Mouse (Mus musculus) frontal cortex, postnatal 36 days (tissue): ENCODE results near the gene Eif4a1.

ENCODE experiments used
- DNase-seq, 2 experiments: peaks; one replicate each; pipeline ENCODE4 v3.0.0; 2022; ENCODE audit warnings: low spot score in 2 of 2

The Eif4a1 gene

DNA sequence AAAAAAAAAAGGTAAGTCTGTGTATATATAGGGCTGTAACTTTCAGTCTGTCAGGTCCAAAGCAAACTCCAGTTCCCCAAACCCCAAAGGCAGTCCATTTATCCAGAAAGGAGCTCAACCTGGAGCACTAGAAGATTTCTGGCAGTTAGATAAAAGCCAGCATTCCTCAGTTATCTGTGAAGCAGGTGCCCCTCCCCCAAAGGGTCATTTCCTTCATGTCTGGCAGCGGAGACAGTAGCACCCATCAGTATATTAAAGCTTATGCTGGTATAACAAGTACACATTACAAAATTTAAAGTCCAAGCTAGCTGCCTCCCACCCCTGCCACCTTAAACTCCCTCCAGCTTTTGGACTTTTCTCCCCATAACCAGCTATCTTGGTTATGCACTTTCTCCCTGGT, 27.4 kb upstream of the Eif4a1 start:
- DNase-seq = no peak

DNA sequence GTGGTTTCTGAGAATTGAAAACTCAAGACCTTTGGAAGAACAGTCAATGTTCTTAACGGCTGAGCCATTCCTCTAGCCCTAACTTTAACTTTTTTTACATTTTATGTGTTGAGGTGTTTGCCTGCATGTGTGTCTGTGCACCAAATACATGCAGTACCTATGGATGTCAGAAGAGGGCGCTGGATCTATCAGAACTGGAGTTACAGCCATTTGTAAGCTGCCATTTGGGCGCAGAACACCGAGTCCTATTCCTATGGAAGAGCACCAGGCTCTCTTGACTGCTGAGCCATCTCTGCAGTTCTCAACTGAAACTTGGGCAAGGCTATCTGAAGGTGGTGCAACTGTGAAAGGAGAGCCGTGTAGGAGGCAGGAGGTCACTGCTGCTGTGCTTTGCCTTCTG, 26.4 kb upstream of the Eif4a1 start:
- DNase-seq = no peak

DNA sequence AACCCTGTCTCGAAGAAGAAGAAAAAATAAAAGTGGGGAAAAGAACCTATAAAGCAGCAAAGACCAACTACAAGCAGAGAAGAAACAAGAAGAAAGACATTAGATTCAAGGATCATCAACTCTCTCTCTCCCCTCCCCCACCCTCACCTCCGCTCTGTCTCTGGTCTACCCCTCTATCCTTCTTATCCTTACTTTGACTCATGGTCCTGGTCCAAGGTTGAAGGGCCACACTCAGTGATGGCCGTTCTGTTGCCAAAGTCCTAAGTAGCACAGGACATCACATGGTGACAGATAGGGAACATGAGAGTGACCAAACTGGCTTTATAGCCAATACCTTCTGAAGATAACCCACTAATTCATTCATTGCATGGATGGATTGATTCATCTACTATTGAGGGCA, 25.2 kb upstream of the Eif4a1 start:
- no peak for DNase-seq

DNA sequence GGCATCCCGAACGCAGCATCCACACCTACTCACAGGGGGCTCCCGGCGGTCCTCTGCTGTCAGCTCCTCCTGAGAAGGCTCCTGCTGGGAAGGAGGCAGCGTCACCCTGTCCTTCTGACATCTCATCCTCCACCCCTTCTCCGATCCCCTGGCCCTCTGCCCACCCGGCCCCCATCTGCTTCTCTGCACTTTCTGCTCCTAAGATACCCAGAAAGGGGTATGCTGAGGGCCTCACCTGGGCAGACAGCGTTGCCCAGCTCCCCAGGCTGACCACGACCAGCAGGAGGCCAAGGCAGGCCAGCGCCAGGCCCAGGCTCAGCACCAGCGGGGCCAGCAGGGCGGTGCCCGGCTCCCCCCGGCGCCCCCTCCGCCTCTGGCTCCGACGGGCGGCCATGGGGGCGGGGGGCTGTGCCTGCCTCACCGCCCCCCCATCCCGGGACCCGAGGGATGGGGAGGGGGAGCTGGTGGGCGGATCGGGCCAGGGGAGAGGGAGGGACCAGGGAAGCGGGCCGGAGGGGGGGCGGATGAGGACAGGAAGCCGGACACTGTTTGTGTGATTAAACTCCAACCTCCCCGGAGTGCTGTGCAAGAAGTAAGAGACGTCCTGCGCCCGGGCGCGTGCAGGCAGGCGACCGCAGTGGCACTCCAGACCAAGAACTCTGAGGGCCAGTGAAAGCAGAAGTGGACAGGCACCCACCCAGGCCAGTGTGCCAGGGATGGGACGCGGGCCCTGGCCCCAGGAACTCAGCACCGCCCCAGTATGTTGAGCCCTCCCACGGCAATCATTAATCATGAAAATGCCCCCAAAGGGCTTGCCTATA, 23.3 kb upstream of the Eif4a1 start, which contains the start of the genes Tnfsf12 and Tnfsfm13:
Tnfsf12 (minus strand) TSS at position 489 of the 821 bp plus-strand sequence.
Tnfsfm13 (minus strand) TSS at position 738 of the 821 bp plus-strand sequence.
- peak in 1 of 2 experiments; percentile 51 for DNase-seq

DNA sequence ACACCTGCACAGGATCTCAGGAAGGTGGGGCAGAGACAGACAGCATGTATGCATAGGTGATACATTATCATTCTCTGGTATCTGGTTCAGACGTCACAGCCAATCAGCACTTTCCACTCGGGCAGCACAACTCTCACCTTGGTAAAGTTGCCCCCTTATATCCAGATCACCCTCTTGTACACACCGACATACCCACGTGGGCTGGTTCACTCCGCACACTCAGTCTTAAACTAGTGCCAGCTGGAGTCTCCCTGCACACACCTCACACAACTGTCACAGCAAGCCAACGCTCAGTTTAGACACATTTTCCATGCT, 22.8 kb upstream of the Eif4a1 start:
- peak in 1 of 2 experiments; percentile 60 for DNase-seq

DNA sequence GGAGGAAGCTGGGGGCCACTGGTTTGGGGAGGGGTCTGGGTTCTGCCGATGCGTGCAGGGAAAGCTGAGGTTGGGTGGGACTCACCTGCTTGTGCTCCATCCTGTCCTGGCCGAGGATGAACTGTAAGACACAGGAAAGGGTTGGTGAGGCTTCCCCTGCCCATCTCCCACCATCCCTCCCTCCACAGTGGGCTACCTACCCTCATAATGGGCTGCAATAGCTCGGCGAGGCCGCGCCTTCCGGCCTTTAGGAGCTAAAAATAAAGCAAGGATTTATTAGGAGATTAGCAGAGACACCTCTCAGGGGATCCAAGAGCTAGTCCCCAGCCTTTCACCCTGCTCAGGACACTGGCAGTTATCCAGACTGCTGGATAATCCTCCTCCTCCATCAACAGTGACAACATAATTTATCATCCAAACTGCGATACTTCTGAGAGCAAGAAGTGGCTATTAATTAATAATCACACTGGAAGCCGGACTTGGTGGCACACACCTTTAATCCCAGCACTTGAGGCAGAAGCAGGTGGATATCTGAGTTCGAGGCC, 21.3 kb upstream of the Eif4a1 start:
- no peak for DNase-seq

DNA sequence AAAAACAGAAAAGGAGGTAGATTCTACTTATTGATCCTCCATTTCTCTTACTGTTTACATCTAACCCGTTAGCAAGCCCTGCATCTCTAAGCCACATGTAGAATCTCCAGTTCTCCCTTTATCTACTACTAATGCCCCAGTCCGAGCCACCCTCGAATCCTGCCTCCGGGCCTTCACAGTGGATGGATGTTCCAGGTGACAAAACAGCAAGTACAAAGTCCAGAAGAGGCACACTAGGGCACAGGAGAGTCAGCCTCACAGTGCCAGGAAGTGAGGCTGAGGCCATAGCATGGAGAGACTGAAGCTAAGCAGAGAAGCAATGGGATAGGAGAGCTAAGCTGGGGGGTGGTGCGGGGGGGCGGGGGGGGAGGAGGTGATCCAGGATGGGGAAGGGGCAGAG, 20.6 kb upstream of the Eif4a1 start:
- no peak for DNase-seq

DNA sequence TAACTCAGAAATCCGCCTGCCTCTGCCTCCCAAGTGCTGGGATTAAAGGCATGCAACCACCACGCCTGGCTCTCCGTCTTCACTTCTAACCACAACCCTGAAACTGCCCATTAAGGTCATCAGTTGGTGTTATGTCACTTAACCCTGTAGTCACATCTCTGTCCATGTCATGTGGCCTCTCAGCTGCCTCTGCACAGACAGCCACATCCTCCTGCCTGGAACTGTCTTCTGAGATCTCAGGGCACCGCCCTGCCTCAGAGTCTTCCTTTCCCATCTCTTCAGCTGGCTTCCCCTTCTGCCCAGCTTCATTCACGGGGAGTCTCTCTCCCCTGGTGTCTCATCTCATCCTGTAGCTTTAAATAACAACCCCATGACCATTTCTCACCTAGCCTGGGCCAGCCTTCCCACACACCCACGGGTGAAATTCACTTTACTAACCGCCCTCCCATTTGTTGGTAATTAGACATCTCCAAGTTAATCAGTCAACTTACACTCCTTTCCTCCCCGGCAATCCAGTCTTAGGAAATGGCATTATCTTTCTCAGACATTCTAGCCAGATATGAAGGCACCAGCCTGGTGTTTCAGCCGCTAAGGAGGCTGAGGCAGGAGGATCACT, 20.1 kb upstream of the Eif4a1 start:
- no peak for DNase-seq

DNA sequence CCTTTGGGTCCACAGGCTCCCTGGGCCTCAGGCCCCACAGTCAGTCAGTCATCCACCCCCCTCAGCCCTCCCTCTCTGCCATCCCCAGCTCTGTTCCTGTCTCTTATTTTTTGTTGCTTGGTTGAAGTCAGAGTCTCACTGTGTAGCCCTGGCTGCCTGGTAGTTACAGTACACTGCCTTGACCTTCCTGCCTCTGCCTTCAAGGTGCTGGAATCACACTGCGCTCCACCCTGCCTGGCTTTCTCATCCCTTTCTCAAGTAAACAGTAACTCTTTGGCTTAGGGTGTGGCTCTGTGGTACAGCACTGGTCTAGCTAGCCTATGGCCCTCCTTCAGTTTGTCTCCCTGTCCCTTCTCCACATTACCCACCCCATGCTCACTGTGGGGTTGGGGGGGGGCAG, 17.7 kb upstream of the Eif4a1 start:
- no peak for DNase-seq

DNA sequence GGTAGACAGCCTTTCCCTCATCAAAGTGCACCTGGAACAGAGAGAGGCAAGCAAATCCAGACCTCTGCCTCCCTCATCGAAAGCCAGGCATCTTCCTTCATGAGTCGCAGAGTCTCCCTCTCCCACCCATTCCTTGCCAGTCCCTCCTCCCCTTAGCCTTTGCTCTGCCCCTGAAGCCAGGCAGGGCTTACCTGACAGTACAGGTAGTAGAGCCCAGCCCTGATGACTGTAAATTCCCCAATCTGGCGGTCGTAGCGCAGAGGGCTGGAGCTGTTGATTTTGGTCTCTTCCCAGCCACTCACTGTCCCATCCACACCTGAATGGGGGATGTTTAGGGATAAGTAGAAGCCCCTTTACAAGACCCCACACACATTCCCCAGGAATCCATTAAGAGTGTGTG, 14.8 kb upstream of the Eif4a1 start:
- DNase-seq = no peak

DNA sequence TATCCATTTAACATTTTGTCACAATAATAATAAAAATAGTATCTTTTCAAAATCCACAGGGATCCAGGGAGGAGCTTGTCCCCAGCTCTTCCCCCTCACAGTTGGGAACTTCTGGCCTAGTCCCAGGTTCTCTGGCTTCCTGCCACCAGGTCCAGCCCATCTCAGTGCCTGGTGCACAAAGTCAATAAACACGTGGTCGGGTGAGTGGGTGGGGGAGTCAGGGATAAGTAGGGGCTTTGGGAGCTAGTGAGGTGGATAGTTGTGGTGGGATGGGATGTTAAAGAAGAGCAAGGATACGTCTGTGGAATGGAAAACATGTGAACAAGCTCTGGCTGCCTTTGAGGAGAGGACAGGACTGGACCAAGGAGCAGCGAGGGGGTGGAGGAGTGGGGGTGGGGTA, 14.2 kb upstream of the Eif4a1 start:
- DNase-seq = no peak

DNA sequence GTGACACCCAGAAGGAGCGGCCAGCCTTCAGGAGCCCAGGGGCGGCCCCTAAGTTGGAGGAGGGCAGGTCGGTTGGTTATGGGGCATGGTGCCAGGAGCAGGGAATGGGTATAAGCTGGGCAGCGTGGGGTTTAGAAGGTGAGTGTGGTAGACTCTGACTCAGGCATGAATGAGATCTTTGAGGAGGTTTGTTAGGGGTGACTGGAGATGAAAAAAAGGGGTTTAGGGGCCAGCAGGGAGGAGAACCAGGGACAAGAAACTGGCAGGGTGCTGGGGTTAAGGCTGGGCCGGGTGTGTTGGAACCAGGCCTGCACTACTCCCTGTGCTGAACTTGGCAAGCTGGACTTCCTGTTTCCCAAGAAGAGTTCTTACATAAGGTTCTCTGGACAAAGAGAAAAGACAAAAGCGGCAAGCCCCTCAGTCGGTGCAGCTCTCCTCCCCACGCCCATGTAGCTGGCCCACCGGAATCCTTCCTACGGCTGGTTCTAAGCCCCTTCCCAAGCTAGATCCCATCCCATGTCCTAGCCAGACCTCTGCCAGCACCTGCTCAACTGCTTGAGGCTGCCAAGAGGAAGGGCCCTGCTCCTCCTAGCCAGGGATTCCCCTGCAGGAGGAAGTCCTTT, 13.4 kb upstream of the Eif4a1 start, which contains the start of gene Tnfsf13:
Tnfsf13 (minus strand) TSS at position 259 of the 623 bp plus-strand sequence.
- peak in 1 of 2 experiments; percentile 56 for DNase-seq

DNA sequence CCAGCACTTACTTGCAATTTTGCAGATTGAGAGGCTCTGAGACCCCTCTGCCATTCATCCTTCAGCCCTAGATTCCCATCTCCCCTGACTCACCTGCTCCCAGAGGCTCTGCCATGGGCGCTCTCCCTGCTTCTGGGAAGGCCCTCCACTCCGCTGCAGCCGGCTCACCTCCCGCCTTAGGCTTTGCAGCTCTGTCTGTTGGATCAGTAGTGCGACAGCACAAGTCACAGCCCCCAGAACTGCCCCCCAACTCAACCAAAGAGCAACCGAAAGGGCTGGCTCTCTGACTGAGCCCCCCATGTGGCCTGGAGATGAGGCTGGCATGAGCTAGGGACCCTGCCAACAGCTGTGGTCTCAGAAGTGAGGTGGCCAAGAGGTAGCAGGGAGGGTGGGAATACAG, 12.7 kb upstream of the Eif4a1 start:
- no peak for DNase-seq

DNA sequence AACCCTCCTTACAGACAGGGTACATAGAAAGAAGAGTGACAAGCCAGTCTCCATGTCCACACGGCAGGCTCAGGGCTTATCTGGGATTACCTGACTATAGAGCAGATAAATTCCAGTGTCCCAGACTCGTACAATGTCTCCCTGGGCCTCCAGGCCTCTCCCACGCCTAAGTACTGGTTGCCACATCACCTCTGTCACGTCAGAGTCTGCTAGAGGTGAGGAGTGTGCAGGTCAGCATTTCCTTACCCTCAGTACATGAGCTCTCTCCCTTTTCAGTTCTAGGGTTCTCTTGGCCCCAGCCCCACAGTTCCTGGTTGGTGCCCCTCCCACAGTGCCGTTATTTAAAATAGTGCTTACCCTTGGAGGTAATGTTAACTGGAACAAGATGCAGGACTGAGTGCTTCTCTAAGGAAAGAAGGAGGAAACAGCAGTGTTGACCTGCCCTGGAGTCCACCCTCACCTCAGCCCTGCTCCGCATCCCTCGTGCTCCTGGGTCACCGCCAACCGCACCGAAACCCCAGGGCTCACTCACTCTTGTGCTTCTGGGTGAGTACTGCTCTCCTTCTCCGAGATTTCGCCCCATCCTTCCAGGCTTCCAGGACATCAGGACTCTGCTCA, 12.0 kb upstream of the Eif4a1 start:
- DNase-seq = no peak

DNA sequence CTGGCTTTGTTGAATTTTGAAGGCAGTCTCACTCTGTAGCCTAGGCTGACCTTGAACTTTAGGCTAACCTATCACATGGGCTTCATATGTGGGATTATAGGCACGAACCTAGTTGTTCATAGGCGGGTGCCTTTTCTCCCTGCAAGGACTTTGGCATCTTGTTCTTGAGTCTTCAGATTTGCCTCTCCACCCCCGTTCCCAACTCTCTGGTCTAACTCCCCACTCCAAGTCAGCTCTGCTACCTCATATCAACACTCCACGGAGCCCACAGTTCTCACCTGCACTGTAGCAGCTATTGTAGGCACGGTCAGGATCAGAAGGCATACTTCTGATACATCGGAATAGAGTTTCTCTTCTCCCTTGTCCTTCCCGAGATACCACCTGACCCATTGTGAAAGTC, 11.4 kb upstream of the Eif4a1 start:
- no peak for DNase-seq

DNA sequence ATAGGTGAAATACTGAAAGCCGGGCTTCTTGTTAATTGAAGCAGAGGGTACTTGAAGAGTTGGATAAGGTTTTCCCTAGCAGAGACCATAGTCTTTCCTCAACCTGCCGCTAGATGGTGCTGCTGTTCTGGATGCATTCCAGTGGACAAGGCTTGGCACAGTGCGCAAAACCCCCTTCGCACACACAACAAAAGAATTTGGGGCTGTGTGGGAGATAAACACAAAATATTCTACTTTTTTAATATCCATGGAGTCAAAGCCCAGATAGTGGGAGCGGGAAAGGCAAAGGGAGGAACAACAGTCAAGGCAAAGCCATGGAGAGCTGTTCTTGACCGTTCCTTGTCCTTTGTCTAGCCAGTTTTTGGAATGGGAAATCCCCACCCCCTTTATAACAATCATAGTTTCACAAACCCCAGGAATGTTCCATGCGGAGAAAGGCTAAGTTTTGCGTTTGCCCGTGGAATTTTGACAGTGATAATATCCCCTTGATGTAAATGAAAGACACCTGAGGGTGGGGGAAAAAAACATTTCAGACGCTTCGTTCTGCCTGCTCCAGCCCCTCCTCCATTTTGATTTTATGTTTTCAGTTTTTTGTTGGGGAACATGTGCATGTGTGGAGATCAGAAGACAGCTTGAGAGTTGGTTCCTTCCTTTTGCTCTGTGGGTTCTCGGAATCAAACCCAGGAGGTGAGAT, 10.8 kb upstream of the Eif4a1 start:
- DNase-seq = peak; percentile 89 to 92

DNA sequence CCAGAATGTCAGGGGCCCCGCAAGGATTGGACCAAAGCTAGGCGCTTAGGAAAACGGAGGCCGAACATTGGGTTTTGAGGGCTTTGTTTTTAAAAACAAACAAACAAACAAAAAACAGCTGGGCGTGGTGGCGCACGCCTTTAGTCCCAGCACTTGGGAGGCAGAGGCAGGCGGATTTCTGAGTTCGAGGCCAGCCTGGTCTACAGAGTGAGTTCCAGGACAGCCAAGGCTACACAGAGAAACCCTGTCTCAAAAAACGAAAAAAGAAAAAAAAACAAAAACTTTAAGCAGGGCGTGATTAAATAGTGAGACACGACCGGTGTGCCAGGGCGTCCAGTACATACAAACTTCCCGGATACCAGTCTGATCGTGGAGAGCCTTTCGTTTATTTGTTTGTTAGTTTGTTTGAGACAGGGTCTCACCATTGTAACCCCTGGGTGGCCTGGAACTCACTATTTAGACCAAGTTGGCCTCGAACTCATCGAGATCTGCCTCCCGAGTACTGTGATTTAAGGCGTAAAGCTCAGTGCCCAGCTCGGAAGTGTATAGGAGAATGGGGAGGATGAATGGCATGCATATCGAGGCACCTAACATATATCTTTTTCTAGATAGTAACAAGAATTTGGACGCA, 10.1 kb upstream of the Eif4a1 start:
- DNase-seq = no peak

DNA sequence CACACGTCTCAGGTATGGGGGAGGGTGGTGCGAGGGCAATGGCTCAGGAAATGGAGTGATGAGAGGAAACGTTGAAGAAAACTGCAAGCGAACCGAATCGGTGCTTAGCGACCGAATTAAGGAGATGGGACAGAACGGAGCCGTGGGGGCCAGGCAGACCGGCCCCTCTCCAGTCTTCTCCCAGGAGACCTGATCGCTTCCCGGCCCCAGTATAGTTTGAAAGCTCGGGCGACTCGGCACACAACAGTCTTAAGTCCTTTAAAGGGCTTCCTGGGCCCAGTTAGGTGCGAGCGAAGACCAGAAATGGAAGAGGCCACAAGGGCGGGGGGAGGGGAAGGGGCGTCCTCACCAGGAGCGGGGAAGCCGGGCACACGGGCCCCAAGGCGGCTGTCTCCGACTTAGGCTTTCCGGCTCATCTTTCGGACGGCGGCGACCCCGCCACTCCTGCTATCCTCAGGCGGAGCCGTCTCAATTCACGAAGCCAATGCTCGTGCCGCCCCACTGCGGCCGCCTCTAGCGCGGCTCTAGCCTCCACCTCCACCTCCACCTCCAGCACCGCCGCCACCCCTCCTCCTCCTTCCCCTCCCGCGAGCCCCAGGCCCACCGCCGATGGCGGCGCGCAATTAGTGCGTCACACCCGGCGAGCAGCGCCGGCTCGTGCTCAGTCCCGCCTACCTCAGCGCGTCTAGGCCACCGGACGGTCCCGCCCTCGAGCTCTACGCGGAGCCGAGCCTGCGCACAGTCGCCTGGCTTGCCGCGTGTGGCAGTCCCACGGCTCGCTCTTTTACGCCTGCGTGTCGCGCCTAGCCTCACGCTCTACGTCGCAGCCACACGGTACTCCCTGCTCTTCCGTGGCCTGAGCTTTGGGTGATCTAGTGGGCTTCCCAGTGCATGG, 9.3 kb upstream of the Eif4a1 start, which contains the start of gene Senp3:
Senp3 (minus strand) TSS at position 771 of the 895 bp plus-strand sequence.
- peak; percentile 97 to 99 for DNase-seq

DNA sequence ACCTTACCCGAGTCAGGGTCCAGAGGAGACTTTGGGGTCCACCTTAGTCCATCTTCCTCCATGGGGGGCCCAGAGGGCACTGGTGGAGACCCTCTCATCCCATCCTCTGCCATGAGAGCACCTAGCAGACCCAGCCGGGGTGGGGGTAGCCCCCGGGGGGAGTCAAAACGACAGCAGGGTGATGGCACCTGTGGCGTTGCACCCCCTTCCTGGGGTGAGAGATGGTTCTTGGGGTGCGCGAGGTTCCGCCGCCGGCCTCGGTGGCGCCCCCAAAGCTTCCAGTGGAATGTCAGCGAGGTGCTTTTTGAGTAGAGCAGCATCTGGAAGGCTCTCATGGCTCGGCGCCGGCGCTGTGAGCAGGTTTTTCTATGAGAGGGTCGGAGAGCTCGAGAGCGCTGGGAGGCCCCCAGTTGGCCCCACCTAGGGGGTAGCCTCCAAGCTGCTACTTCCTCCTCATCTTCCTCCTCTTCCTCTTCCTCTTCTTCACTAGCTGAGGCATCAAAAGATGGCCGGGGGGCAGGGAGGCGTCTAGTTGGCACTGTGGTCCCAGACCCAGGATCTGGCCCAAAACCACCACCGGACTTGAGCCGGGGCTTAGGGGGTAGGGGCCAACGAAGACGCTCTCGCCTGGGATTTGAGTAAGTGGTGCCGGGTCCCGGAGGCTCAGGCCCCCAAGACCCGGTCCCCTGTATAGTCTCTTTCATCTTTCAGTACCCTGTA, 8.1 kb upstream of the Eif4a1 start:
- DNase-seq = no peak
